Mouse (Mus musculus) liver, embryonic 14.5 days (tissue): Measurements from ENCODE around the gene Xdh.

Experiments used
- CTCF ChIP-seq: IDR thresholded peaks from 2 replicates; pipeline ENCODE4 v1.5.1; 2016; ENCODE audit warnings: antibody characterized with exemption, low read depth, control low read depth
- EP300 ChIP-seq: IDR thresholded peaks from 2 replicates; pipeline ENCODE4 v1.6.1; 2016; ENCODE audit warnings: antibody characterized with exemption, low read depth

DNA sequence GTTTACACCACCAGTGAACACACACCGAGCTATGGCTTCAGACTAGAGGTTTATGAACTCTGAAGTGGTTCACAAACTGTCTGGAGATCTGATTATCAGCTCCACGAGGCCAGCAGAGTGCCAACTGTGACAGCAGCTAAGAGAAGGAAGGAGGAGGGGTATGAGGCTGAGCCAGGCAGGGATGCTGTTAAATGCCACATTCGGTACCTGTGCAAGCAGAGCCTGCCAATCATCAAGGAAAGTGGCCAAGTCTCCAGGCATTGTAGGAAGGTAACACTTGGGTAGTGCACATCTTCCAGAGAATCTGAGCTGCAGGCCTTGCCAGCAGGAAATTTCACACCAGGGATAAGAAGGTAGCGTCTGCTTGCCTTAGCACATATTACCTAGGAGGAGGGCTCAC lies 15.7 kb downstream of the Xdh start:
- TF ChIP-seq EP300 = no peak
- no peak for TF ChIP-seq CTCF
